Mouse (Mus musculus): ENCODE data around the gene Lrrc58. TPM values are rescaled to one million over a fixed set of nuclear protein-coding genes. Genes with fewer than 3 reads are reported as not detected.

The Lrrc58 gene
- polyA plus RNA-seq, 1 experiment: 32.2 TPM

DNA sequence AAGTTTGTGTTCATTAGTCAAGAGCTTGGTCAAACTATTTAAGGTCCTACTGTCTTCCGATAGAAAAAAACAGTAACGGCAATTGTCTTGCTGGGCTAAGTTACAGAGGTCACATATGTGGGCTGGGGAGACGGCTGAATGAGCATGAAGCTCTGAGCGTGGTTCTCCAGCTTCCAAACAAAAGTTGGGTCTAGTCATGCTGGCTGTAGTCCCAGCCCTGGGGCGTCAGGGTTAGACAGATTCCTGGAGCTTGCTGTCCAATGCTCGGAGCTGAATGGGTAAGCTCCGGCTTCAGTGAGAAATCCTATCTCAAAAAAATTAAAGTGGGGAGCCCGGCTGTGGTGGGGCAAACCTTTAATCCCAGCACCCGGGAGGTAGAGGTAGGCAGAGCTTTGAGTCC, 14.9 kb upstream of the Lrrc58 start:
- peak; percentile 67 for DNase-seq (ENCODE audit: low read depth)

DNA sequence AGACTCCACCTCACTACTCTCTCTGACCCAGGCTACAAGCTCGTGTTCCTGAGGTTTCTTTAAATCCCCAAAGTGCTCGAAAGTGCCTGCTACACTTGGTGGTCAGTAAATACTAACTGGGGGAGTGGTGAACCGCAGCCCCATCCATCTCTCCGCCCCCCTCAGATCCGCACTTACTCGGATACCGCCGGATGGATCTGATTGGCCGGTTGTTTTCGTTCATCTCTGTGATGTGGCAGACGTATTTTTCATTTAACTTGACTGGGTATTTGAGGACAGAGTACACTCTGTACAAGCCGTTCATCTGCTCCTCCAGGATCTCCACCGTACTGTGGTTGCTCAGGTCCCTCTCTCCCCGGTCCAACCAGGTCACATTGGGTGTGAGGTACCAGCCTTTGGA, 14.1 kb upstream of the Lrrc58 start:
- no peak for DNase-seq (ENCODE audit: low read depth)
- TF ChIP-seq CTCF (IDR thresholded peaks at IDR 0.05; ENCODE audit: borderline replicate concordance, extremely low read depth, insufficient read depth, insufficient read length): no peak
- TF ChIP-seq POLR2A (IDR thresholded peaks at IDR 0.05; ENCODE audit: borderline replicate concordance, extremely low read depth, insufficient read depth, insufficient read length, poor library complexity, severe bottlenecking): no peak

More for the DNA sequence above, 14.9 kb upstream of the Lrrc58 start:
- TF ChIP-seq POLR2A (IDR thresholded peaks at IDR 0.05; ENCODE audit: borderline replicate concordance, extremely low read depth, insufficient read depth, insufficient read length, poor library complexity, severe bottlenecking): no peak
- no peak for TF ChIP-seq CTCF (IDR thresholded peaks at IDR 0.05; ENCODE audit: borderline replicate concordance, extremely low read depth, insufficient read depth, insufficient read length)

DNA sequence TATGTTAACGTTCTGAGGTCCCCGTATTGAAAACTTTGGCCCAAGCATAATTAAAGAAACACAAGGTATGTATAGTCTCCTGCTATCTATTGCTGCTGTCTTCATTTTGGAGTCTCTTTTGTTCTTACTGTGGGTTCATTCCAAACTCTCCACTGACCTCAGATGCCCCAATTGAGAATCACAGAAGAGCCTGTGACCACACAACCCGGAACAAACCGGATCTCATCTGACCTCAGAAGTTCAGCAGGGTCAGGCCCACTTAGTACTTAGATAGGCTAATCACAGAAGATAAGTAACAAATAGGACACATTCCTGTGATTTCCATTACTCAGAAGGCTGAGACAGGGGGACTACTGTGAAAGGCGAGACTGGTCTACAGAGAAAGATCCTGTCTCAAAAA, 13.6 kb upstream of the Lrrc58 start:
- no peak for DNase-seq (ENCODE audit: low read depth)
- TF ChIP-seq POLR2A (IDR thresholded peaks at IDR 0.05; ENCODE audit: borderline replicate concordance, extremely low read depth, insufficient read depth, insufficient read length, poor library complexity, severe bottlenecking) (no peak), CTCF (IDR thresholded peaks at IDR 0.05; ENCODE audit: borderline replicate concordance, extremely low read depth, insufficient read depth, insufficient read length) (no peak)

DNA sequence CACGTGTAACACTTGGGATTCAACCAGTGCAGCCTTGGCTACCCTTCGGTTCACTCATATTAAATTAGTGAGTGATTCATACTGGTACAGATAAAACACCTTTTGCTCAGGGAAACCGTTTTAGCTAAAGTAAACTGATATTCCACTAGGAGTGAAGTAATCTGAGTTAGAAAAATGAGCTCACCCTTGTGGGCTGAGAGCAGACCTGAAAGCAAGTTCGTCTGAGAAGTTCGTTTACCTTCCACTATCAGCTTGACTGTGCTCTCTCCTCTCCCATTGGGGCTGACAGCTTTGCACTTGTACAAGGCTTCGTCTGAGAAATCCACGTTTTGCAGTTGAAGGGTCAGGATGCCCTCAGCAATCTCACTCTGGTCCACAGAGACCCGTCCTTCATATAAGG, 12.6 kb upstream of the Lrrc58 start:
- DNase-seq (ENCODE audit: low read depth): no peak
- TF ChIP-seq CTCF (IDR thresholded peaks at IDR 0.05; ENCODE audit: borderline replicate concordance, extremely low read depth, insufficient read depth, insufficient read length): no peak
- TF ChIP-seq POLR2A (IDR thresholded peaks at IDR 0.05; ENCODE audit: borderline replicate concordance, extremely low read depth, insufficient read depth, insufficient read length, poor library complexity, severe bottlenecking): no peak

DNA sequence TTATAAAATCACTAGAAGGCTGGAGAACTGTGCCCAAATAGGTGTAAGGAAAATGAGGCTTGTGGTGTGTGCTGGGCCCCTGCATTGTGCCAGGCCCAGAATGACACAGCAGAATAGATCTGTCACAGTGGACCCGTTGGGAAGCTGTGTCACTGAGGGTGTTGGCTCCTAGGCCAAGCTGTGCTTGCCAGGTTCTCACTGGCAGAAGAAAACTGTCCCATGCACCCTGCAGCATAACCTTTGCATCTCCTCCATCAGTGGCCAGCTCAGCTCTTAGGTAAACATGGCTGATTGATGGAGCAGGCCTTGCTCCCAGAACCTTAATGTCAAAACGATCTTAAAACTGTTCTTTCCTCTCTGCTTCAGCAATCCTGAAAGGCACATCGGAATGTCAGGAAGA, 11.9 kb upstream of the Lrrc58 start:
- DNase-seq (ENCODE audit: low read depth): no peak
- no peak for TF ChIP-seq CTCF (IDR thresholded peaks at IDR 0.05; ENCODE audit: borderline replicate concordance, extremely low read depth, insufficient read depth, insufficient read length)
- TF ChIP-seq POLR2A (IDR thresholded peaks at IDR 0.05; ENCODE audit: borderline replicate concordance, extremely low read depth, insufficient read depth, insufficient read length, poor library complexity, severe bottlenecking): no peak

DNA sequence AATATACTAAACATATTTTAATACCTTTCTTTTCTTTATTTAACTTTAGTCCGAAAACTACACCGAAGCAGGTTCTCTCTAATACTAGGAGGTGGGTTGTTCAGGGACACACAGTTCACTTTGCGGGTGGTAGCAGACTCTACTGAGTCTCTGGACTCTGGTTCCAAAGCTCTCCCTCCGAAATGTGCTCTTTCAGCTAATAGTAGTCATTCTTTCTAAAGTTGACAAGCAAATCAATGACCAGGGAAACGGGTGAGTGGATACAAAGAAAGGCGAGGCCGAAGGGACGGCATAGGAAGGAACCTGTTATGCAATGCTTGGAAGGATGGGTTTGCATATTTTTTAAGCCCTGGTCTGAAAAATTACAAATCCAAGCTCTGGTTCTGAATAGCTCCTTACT, 10.7 kb upstream of the Lrrc58 start:
- TF ChIP-seq POLR2A (IDR thresholded peaks at IDR 0.05; ENCODE audit: borderline replicate concordance, extremely low read depth, insufficient read depth, insufficient read length, poor library complexity, severe bottlenecking) (no peak), CTCF (IDR thresholded peaks at IDR 0.05; ENCODE audit: borderline replicate concordance, extremely low read depth, insufficient read depth, insufficient read length) (no peak)
- no peak for DNase-seq (ENCODE audit: low read depth)

DNA sequence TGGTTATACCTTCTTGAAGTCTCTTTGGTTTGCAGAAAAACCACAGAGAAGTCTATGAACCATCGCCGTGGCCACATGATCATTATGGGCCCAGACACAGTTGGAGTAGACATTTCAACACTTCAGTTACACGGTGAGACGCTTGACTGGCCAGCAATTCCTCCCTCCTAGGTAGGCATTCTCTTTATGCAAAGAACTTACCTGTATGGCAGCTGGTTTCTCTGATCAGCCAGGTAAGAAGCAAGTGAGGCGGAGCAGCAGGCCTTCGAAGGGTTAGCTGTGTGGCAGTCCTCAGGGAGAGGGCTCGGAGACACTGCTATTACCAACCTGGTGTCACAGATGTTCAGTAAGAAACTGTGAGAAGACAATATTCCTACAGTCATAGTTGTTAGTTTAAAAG, 8.0 kb upstream of the Lrrc58 start:
- TF ChIP-seq POLR2A (IDR thresholded peaks at IDR 0.05; ENCODE audit: borderline replicate concordance, extremely low read depth, insufficient read depth, insufficient read length, poor library complexity, severe bottlenecking) (no peak), CTCF (IDR thresholded peaks at IDR 0.05; ENCODE audit: borderline replicate concordance, extremely low read depth, insufficient read depth, insufficient read length) (no peak)

DNA sequence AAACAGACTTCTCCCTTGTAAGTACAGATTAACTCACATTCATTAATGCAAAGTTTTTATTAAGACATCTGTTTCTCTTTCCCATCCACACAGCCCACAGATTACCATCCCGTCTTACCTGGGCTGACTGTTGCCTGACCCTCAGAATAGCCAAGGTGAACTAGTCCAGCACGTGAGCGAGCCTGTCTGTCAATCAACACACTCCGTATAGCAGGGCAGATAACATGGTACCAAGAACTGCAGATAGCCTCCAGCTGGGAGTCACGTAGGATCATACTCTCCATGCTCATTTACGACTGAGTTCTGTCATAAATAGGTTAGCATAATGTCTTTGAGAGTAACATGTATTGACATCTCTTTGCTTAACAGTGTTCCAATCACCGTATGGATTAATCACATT, 7.2 kb upstream of the Lrrc58 start, which contains the start of gene Gm36028:
TSS of gene Gm36028 (minus strand) at position 118 of the 400 bp plus-strand sequence.
- DNase-seq (ENCODE audit: low read depth): no peak
- TF ChIP-seq POLR2A (IDR thresholded peaks at IDR 0.05; ENCODE audit: borderline replicate concordance, extremely low read depth, insufficient read depth, insufficient read length, poor library complexity, severe bottlenecking): no peak
- no peak for TF ChIP-seq CTCF (IDR thresholded peaks at IDR 0.05; ENCODE audit: borderline replicate concordance, extremely low read depth, insufficient read depth, insufficient read length)

More for the DNA sequence above, 8.0 kb upstream of the Lrrc58 start:
- DNase-seq (ENCODE audit: low read depth): no peak

DNA sequence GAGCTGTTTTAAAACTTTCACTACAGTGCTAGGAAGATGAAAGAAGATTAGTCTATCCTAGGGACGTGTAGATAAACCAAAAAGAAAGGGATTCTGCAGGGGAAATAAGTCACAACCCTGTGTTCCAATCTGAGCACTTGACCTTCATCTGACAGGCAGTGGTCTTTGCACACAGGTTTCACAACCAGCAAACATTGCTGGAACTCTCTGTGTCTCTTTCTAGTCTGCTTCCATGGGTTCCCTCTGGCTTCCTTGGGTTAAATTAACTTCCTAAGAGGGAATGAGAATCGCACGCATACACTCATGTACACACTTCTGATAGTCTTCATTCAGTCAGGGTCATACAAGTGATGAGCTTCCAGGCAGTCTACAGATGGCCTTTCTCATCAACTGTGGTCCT, 4.3 kb upstream of the Lrrc58 start:
- no peak for TF ChIP-seq POLR2A (IDR thresholded peaks at IDR 0.05; ENCODE audit: borderline replicate concordance, extremely low read depth, insufficient read depth, insufficient read length, poor library complexity, severe bottlenecking)
- TF ChIP-seq CTCF (IDR thresholded peaks at IDR 0.05; ENCODE audit: borderline replicate concordance, extremely low read depth, insufficient read depth, insufficient read length): no peak

DNA sequence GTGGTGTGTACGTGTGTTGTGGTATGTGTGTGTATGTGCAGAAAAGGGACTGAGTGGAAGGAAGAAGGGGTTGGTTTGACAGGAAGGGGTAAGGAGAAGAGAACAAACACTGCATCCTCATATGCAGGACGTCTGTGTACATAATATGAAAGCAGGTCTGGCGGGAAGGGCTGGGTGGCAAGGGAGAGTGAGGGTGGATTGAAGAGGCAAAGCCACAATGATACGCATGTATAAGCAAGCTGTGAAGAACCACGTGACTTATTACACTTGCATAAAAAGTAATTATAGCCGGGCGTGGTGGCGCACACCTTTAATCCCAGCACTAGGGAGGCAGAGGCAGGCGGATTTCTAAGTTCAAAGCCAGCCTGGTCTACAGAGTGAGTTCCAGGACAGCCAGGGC, 2.3 kb upstream of the Lrrc58 start:
- DNase-seq (ENCODE audit: low read depth): no peak
- TF ChIP-seq CTCF (IDR thresholded peaks at IDR 0.05; ENCODE audit: borderline replicate concordance, extremely low read depth, insufficient read depth, insufficient read length): no peak
- no peak for TF ChIP-seq POLR2A (IDR thresholded peaks at IDR 0.05; ENCODE audit: borderline replicate concordance, extremely low read depth, insufficient read depth, insufficient read length, poor library complexity, severe bottlenecking)

More for the DNA sequence above, 4.3 kb upstream of the Lrrc58 start:
- no peak for DNase-seq (ENCODE audit: low read depth)

DNA sequence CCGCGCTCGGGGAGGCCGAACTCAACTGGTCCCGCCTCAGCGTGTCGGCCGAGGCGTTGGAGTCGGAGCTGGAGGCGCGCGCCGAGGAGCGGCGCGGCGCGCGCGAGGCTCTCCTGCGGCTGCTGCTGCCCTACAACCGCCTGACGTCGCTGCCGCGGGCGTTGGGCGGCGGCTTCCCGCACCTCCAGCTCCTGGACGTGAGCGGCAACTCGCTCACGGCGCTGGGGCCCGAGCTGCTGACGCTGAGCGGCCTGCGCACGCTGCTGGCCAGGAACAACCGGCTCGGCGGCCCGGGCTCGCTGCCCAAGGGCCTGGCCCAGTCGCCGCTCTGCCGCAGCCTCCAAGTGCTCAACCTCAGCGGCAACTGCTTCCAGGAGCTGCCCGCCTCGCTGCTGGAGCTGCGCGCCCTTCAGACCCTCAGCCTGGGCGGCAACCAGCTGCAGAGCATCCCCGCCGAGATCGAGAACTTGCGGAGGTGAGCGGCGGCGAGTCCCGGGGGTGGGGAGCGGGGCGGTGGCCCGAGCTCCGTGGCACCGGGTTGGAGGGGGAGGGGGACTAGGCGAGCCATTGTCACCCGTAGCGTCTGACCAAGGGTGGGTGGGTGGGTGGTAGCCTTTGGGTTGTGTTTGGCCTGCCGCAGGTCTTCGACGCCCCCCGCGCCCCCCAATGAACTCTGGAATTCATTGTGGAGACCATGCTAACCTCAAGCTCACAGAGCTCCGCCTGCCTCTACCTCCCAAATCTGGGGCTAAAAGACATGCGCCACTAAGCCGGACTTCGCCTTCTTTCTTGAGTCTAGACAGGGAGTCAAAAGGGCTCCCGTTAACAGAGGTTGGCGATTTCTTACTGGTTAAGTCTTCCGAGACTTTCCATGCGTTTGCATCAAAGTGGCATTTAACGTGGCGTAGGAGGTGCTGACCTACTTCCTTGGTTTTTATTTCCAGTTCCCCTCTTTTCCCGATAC, 599 bp downstream of the Lrrc58 start:
- DNase-seq (ENCODE audit: low read depth): peak; percentile 89
- TF ChIP-seq POLR2A (IDR thresholded peaks at IDR 0.05; ENCODE audit: borderline replicate concordance, extremely low read depth, insufficient read depth, insufficient read length, poor library complexity, severe bottlenecking): peak; percentile 57
- no peak for TF ChIP-seq CTCF (IDR thresholded peaks at IDR 0.05; ENCODE audit: borderline replicate concordance, extremely low read depth, insufficient read depth, insufficient read length)

Measured in brain, embryonic 14.5 days (tissue).